Mouse (Mus musculus) limb, embryonic 12.5 days (tissue): Measurements from ENCODE around the gene Fbp2. TPM values are rescaled to one million over a fixed set of nuclear protein-coding genes. Genes with fewer than 3 reads are reported as not detected.

Experiments used
- polyA plus RNA-seq: library from polyadenylated mRNA; unstranded; fragments of >200 nt; fragmentation: Nextera tagmentation; extraction: Ambion mirVana; gene quantifications from 2 replicates; pipeline ENCODE4 v1.2.1, GENCODE M21; 2016

The Fbp2 gene
- polyA plus RNA-seq, 1 experiment from 2014 or later = 1.1 TPM

Other genes with a start within 250 kb of the Fbp2 start
- gene 6720489N17Rik, start 234.2 kb downstream of the Fbp2 start, polyA plus RNA-seq = 15.0 and 16.8 TPM in 2 replicates
- 38.5 and 45.0 TPM in 2 replicates for gene Platr25, start 97.7 kb downstream of the Fbp2 start, polyA plus RNA-seq
- gene Gm5141, start 72.6 kb downstream of the Fbp2 start, polyA plus RNA-seq = 15.6 and 16.4 TPM in 2 replicates
- gene Fbp1, start 29.9 kb upstream of the Fbp2 start, polyA plus RNA-seq = 0.61 and 0.80 TPM in 2 replicates
- 200 and 207 TPM in 2 replicates for gene 2010111I01Rik, start 106.5 kb upstream of the Fbp2 start, polyA plus RNA-seq